Mouse (Mus musculus): ENCODE data around the gene Cep164. TPM values are rescaled to one million over a fixed set of nuclear protein-coding genes. Genes with fewer than 3 reads are reported as not detected.
A peak's percentile ranks its signal among the peaks of the same experiment; 100 is the strongest.

Gene Cep164
- polyA plus RNA-seq, 1 experiment from 2014 or later: 12.2 TPM

DNA sequence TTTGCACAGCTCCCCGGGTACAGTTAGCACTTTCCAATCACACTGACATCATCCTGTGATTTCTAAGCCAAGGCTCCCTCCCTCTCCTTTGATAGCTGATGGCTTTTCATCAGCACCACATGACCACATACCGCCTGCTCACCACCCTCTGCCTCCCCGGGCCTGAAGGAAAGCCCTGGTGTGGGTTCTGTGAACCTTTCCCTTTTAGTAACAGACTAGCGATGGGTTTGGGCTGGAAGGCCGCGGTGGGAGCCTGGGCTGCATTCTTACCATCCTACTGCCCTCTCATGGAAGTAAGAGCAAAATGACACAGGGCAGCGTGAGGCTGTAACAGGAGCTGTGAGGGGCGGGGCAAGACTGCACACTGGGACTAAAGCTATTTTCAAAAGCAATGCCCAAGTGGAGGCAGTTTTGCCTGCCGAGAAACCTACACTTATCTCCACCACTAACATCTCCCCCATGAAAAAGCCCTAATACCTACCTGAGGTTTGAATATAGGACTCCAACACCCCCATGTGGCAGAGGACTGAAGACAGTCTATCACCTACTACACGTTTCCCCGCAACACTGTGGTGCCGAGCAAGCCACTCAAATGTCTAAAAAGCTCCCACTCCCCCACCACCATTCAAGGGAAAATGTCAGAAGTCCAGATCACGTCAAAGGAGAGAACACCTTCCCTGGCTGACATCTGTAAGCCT, 29.9 kb downstream of the Cep164 start:
- Histone ChIP-seq H3K36me3 (ENCODE audit: control insufficient read depth, insufficient read depth, low read length) (no peaks in the 10 kb centered on the region), H3K27me3 (replicated peaks; ENCODE audit: control insufficient read depth, insufficient read depth, low read length) (no peaks in the 10 kb centered on the region), H3K9me3 (ENCODE audit: control insufficient read depth, low read length) (no peaks in the 10 kb centered on the region), H3K4me1 (ENCODE audit: control insufficient read depth, insufficient read depth, low read depth, low read length) (peaks cover 17% of the 10 kb centered on the region), H3K4me3 (ENCODE audit: low read length) (no peak overlapping the region), H3K9ac (ENCODE audit: low read depth, low read length) (peak overlapping the region; percentile 41), H3K4me2 (ENCODE audit: low read length) (no peak overlapping the region), H3K27ac (ENCODE audit: low read depth, low read length) (no peak overlapping the region)
- peak; percentile 86 for ATAC-seq
- WGBS: 15% methylated on average over 13 of the region's 13 CpGs

DNA sequence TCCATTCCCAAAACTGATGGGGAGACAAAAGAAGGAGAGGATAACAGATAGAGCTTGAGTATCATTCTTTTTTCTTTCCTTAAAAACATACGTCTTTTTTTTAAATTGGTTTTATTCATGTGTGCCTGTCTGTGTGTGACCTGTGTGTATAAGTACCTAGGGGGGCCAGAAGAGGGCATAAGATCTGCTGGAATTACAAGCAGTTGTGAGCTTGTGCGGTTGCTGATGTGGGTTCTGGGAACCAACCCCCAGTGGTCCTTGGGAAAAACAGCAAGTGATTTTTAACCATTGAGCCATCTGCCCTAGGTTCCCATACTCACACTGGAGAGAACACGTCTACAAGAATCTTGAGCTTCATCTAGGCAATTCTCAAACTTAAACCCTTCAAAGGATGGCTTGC, 31.2 kb downstream of the Cep164 start:
- no peak overlapping the region for H3K4me3 ChIP-seq (ENCODE audit: low read length)
- no peaks in the 10 kb centered on the region for H3K36me3 ChIP-seq (ENCODE audit: control insufficient read depth, insufficient read depth, low read length)
- no peak overlapping the region for H3K27ac ChIP-seq (ENCODE audit: low read depth, low read length)
- H3K27me3 ChIP-seq (replicated peaks; ENCODE audit: control insufficient read depth, insufficient read depth, low read length): no peaks in the 10 kb centered on the region
- 70% methylated on average over 3 of the region's 3 CpGs for WGBS
- ATAC-seq: no peak
- peaks cover 21% of the 10 kb centered on the region for H3K4me1 ChIP-seq (ENCODE audit: control insufficient read depth, insufficient read depth, low read depth, low read length)
- H3K9me3 ChIP-seq (ENCODE audit: control insufficient read depth, low read length): no peaks in the 10 kb centered on the region
- no peak overlapping the region for H3K9ac ChIP-seq (ENCODE audit: low read depth, low read length)
- H3K4me2 ChIP-seq (ENCODE audit: low read length): no peak overlapping the region

DNA sequence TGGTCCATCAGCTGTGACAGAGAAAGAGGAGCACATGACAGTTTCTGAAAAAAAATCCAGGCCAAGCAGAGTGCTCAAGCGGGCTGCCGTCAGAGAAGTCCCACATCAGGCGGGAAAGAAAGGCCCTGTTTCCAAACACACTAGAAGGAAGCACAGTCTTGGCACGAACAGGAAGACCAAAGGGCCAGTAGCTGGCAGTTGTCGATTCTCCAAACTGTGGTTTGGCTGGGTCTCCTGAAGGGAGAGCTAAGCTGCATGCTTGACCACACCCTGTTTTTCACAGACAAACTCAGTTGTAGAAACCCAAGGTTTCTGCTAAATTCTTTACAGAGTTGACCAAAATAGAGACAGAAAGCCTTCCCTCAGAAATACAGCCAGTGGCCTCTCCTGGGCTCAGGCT, 32.8 kb downstream of the Cep164 start:
- peaks cover 21% of the 10 kb centered on the region for H3K4me1 ChIP-seq (ENCODE audit: control insufficient read depth, insufficient read depth, low read depth, low read length)
- H3K27me3 ChIP-seq (replicated peaks; ENCODE audit: control insufficient read depth, insufficient read depth, low read length): no peaks in the 10 kb centered on the region
- no peak overlapping the region for H3K27ac ChIP-seq (ENCODE audit: low read depth, low read length)
- ATAC-seq: no peak
- H3K9me3 ChIP-seq (ENCODE audit: control insufficient read depth, low read length): no peaks in the 10 kb centered on the region
- 81% methylated on average over 5 of the region's 5 CpGs for WGBS
- H3K9ac ChIP-seq (ENCODE audit: low read depth, low read length): no peak overlapping the region
- H3K4me2 ChIP-seq (ENCODE audit: low read length): no peak overlapping the region
- H3K36me3 ChIP-seq (ENCODE audit: control insufficient read depth, insufficient read depth, low read length): 0 out of 2 replicates have a peak, but pooled peaks cover 2% of the 10 kb centered on the region
- no peak overlapping the region for H3K4me3 ChIP-seq (ENCODE audit: low read length)

DNA sequence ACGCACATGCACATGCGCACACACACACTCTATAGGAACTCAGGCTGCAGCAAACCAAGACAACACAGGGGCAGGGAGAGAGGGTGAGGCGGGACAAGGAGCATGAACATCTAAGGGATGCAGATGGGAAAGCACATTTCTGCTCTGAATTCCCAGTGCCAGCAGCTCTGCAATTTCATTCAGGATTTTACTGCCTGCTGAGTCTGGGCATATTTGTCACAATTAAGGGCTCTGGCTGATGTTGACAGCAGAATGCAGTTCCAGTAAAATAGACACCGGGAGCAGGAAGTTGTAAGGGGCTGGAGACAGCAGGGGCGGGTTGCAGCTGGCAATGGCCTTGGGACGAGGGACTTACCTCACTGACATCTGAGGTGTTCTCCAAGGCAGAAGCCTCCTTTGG, 34.8 kb downstream of the Cep164 start:
- no peak for ATAC-seq

DNA sequence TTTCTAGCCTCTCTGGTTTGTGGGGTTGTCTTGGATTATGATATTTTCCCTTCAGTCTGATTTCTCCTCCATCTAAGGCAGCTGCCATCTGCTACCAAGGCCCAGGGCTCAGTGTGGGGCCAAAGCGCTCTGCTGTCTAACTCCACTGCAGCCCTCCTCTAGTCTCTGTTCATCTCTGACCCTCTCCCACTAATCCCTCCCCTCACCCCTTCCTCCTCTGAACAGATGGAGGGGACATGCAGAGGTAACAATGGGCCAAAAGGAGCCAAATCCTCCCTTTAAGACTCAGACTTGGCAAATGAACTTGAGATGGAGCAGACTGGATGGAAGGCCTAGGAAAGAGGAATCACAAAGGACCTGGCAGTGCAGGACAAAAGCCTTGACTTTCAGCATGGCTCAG, 36.3 kb downstream of the Cep164 start:
- Histone ChIP-seq H3K9me3 (ENCODE audit: control insufficient read depth, low read length) (no peaks in the 10 kb centered on the region), H3K4me3 (ENCODE audit: low read length) (no peak overlapping the region), H3K9ac (ENCODE audit: low read depth, low read length) (0 out of 2 replicates have a peak overlapping the region, but pooled peaks have one; percentile 6), H3K27ac (ENCODE audit: low read depth, low read length) (peak overlapping the region; percentile 13), H3K4me2 (ENCODE audit: low read length) (no peak overlapping the region), H3K36me3 (ENCODE audit: control insufficient read depth, insufficient read depth, low read length) (0 out of 2 replicates have a peak, but pooled peaks cover 2% of the 10 kb centered on the region), H3K27me3 (replicated peaks; ENCODE audit: control insufficient read depth, insufficient read depth, low read length) (no peaks in the 10 kb centered on the region), H3K4me1 (ENCODE audit: control insufficient read depth, insufficient read depth, low read depth, low read length) (peaks cover 9% of the 10 kb centered on the region; the same call in 1 of the 2 replicates)
- peak; percentile 74 for ATAC-seq
- WGBS: 61% methylated on average over 1 of the region's 1 CpGs

More for the DNA sequence above, 34.8 kb downstream of the Cep164 start:
- peak overlapping the region; percentile 43; the same call in 1 of the 2 replicates for H3K9ac ChIP-seq (ENCODE audit: low read depth, low read length)
- WGBS: 75% methylated on average over 6 of the region's 6 CpGs
- no peaks in the 10 kb centered on the region for H3K27me3 ChIP-seq (replicated peaks; ENCODE audit: control insufficient read depth, insufficient read depth, low read length)
- H3K9me3 ChIP-seq (ENCODE audit: control insufficient read depth, low read length): no peaks in the 10 kb centered on the region
- 0 out of 2 replicates have a peak, but pooled peaks cover 2% of the 10 kb centered on the region for H3K36me3 ChIP-seq (ENCODE audit: control insufficient read depth, insufficient read depth, low read length)
- H3K4me2 ChIP-seq (ENCODE audit: low read length): no peak overlapping the region
- peaks cover 17% of the 10 kb centered on the region for H3K4me1 ChIP-seq (ENCODE audit: control insufficient read depth, insufficient read depth, low read depth, low read length)
- H3K27ac ChIP-seq (ENCODE audit: low read depth, low read length): peak overlapping the region; percentile 54
- no peak overlapping the region for H3K4me3 ChIP-seq (ENCODE audit: low read length)

DNA sequence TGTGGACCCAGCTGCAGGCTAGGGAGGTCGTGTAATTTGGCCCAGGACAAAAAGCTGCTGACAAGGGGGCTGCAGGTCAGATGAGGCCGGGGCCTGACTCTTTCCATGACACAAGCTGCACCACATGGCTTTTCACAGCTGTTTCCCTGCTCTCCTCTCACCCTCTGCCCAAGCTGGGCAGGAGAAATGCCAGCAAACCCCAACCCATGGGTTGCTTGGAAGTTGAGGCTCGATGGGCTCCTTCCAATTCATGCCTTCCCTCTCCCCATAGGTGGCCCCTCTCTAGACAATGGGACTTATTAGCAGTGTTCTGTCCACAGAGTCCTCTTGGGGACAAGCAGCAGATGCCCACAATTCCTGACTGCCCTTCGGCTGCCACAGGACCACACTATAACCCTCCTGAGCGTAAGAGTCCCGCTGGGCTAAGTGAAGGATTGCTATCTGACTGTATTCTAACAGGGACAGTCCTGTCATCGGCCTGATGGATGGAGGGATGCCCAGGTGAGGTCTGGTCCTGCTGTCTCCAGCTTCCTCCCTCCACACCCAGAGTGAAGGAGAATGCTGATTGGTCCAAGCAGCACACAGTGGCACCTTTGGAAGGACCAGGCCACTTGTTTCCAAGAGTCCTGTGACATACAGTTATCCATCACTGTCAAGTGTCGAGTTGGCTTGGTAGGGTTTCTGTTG, 36.9 kb downstream of the Cep164 start:
- 0 out of 2 replicates have a peak, but pooled peaks cover 2% of the 10 kb centered on the region for H3K36me3 ChIP-seq (ENCODE audit: control insufficient read depth, insufficient read depth, low read length)
- H3K9me3 ChIP-seq (ENCODE audit: control insufficient read depth, low read length): no peaks in the 10 kb centered on the region
- no peak for ATAC-seq
- H3K4me3 ChIP-seq (ENCODE audit: low read length): no peak overlapping the region
- no peak overlapping the region for H3K9ac ChIP-seq (ENCODE audit: low read depth, low read length)
- peaks cover 9% of the 10 kb centered on the region; the same call in 1 of the 2 replicates for H3K4me1 ChIP-seq (ENCODE audit: control insufficient read depth, insufficient read depth, low read depth, low read length)
- 0 out of 2 replicates have a peak overlapping the region, but pooled peaks have one; percentile 25 for H3K27ac ChIP-seq (ENCODE audit: low read depth, low read length)
- H3K27me3 ChIP-seq (replicated peaks; ENCODE audit: control insufficient read depth, insufficient read depth, low read length): no peaks in the 10 kb centered on the region
- 64% methylated on average over 8 of the region's 8 CpGs for WGBS
- H3K4me2 ChIP-seq (ENCODE audit: low read length): no peak overlapping the region

DNA sequence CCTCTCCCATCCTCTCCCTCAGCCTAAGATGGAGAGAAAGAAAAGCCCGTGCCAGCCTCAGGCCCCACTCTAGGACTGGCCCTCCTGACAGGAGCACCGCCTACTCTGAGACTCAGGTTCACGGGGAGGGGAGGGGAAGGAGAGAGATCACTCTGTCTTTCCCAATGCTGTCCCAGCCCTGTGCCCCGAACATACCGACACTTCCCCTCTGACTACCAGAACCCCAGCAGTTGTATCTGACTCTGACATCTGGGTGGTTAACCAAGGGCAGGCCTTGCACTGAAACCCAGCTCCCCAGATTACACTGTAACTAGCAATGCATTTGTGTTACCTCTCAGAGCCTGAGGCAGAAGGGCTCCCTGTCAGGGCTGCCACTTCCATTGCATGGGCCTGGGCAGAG, 40.1 kb downstream of the Cep164 start:
- Histone ChIP-seq H3K9me3 (ENCODE audit: control insufficient read depth, low read length) (no peaks in the 10 kb centered on the region), H3K4me2 (ENCODE audit: low read length) (no peak overlapping the region), H3K4me3 (ENCODE audit: low read length) (no peak overlapping the region), H3K36me3 (ENCODE audit: control insufficient read depth, insufficient read depth, low read length) (0 out of 2 replicates have a peak, but pooled peaks cover 2% of the 10 kb centered on the region), H3K27me3 (replicated peaks; ENCODE audit: control insufficient read depth, insufficient read depth, low read length) (no peaks in the 10 kb centered on the region), H3K4me1 (ENCODE audit: control insufficient read depth, insufficient read depth, low read depth, low read length) (peaks cover 6% of the 10 kb centered on the region), H3K9ac (ENCODE audit: low read depth, low read length) (peak overlapping the region; percentile 15; the same call in 1 of the 2 replicates), H3K27ac (ENCODE audit: low read depth, low read length) (no peak overlapping the region)
- no peak for ATAC-seq
- WGBS: 47% methylated on average over 4 of the region's 5 CpGs

DNA sequence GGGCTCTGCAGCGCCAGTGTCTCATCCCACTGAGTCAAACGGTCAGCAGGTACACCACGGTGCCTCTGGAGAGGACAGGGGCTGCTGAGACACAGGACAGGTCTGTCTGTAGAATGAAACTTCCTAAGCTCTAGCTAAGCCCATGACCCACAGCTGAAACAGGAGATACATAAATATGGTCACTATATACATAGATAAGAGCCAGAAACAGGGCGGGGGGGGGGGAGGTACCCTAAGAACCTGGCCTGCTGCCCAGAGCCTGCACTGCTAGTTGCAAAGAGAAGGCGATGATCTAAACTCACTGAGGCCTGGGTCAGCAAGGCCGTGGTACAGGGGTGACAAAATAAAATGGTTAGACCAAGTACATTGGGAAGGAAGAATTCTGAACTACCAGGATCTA, 40.9 kb downstream of the Cep164 start:
- no peak for ATAC-seq
- Histone ChIP-seq H3K4me3 (ENCODE audit: low read length) (no peak overlapping the region), H3K4me2 (ENCODE audit: low read length) (no peak overlapping the region), H3K27ac (ENCODE audit: low read depth, low read length) (no peak overlapping the region), H3K36me3 (ENCODE audit: control insufficient read depth, insufficient read depth, low read length) (0 out of 2 replicates have a peak, but pooled peaks cover 2% of the 10 kb centered on the region), H3K9ac (ENCODE audit: low read depth, low read length) (no peak overlapping the region), H3K9me3 (ENCODE audit: control insufficient read depth, low read length) (no peaks in the 10 kb centered on the region), H3K4me1 (ENCODE audit: control insufficient read depth, insufficient read depth, low read depth, low read length) (peaks cover 11% of the 10 kb centered on the region), H3K27me3 (replicated peaks; ENCODE audit: control insufficient read depth, insufficient read depth, low read length) (no peaks in the 10 kb centered on the region)
- WGBS: 84% methylated on average over 6 of the region's 6 CpGs

DNA sequence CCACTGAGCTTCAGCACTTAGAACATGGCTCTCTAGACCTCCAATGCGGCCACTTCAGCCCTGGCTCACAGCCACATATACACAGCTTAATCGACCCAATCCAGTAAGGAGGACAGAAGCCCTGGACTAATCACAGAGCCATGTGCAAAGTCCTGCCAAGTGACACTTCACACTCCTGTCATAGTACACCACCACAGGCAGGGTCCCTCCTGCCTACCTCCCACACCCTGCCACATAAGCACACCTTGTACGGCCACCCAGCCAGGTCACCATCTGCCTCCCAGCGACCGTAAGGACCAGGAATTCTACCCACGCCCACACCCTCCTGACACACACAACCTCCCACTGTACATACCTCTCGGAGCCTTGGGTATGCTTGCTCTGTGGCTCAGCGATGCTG, 41.4 kb downstream of the Cep164 start:
- Histone ChIP-seq H3K9me3 (ENCODE audit: control insufficient read depth, low read length) (no peaks in the 10 kb centered on the region), H3K27ac (ENCODE audit: low read depth, low read length) (no peak overlapping the region), H3K4me2 (ENCODE audit: low read length) (no peak overlapping the region), H3K4me3 (ENCODE audit: low read length) (no peak overlapping the region), H3K9ac (ENCODE audit: low read depth, low read length) (no peak overlapping the region), H3K4me1 (ENCODE audit: control insufficient read depth, insufficient read depth, low read depth, low read length) (peaks cover 9% of the 10 kb centered on the region), H3K27me3 (replicated peaks; ENCODE audit: control insufficient read depth, insufficient read depth, low read length) (no peaks in the 10 kb centered on the region), H3K36me3 (ENCODE audit: control insufficient read depth, insufficient read depth, low read length) (0 out of 2 replicates have a peak, but pooled peaks cover 2% of the 10 kb centered on the region)
- WGBS: 87% methylated on average over 8 of the region's 8 CpGs
- ATAC-seq: no peak

Data from hindbrain, embryonic 16.5 days (tissue).